Mouse (Mus musculus) cerebellum, adult 2 months (tissue): ENCODE measurements around the gene Vkorc1.
A peak's percentile ranks its signal among the peaks of the same experiment; 100 is the strongest.

Experiments
- CTCF ChIP-seq: fragments of 200-500 bp; IDR thresholded peaks from 2 replicates; pipeline ENCODE4 v1.5.1; 2011; ENCODE audit warnings: low read depth, mild to moderate bottlenecking, control low read depth, low read length, moderate library complexity, borderline replicate concordance; ENCODE audit not compliant: insufficient read depth
- POLR2A ChIP-seq: fragments of 200-500 bp; IDR thresholded peaks from 2 replicates; pipeline ENCODE4 v1.6.1; 2011; ENCODE audit warnings: low read length, control low read depth, borderline replicate concordance; ENCODE audit not compliant: insufficient read depth

- peak; percentile 53; the same call in 1 of the 2 replicates for TF ChIP-seq CTCF
- TF ChIP-seq POLR2A, result peak; percentile 86
These were observed at the start of gene Vkorc1, which contains the start of gene Gm21974 for GRCm38 (mm10) chr7:127895442-127895841.
